Mouse (Mus musculus): ENCODE results near the gene Prox2. TPM values are rescaled to one million over a fixed set of nuclear protein-coding genes. Genes with fewer than 3 reads are reported as not detected.

Prox2 gene
- total and polyA plus RNA-seq, 3 experiments: 2.4 to 13.3 (median 4.5) TPM

- in situ Hi-C loops (cut with MboI; ENCODE audit: low pct_ligation_motif_present, low pct_unique_long_range_greater_than_20kb, low sequenced_read_pairs): no loop called here
- Histone ChIP-seq H3K4me2 (ENCODE audit: insufficient read depth, low read depth, poor library complexity, severe bottlenecking) (no peak overlapping the region), H3K36me3 (replicated peaks in 1 of 2; ENCODE audit: control insufficient read depth in 1 of 2, insufficient read depth in 1 of 2, low read length in 1 of 2) (peaks cover 30 to 49% of the 10 kb centered on the region in 2 experiments), H3K27ac (ENCODE audit: insufficient read depth, low read depth) (no peak overlapping the region), H3K4me3 (replicated peaks in 1 of 3; ENCODE audit: low read depth in 2 of 3, low read length in 2 of 3, poor library complexity in 1 of 3) (no peak overlapping the region), H3K27me3 (replicated peaks) (no peaks in the 10 kb centered on the region), H3K79me2 (replicated peaks; ENCODE audit: control insufficient read depth, extremely low read depth, insufficient read depth, poor library complexity, severe bottlenecking) (no peaks in the 10 kb centered on the region), H3K4me1 (ENCODE audit: control insufficient read depth in 1 of 2, insufficient read depth in 2 of 2) (peaks cover 8 to 49% of the 10 kb centered on the region in 2 experiments), H3K9me3 (replicated peaks; ENCODE audit: low read length) (no peaks in the 10 kb centered on the region), H3K9ac (ENCODE audit: insufficient read depth, low read depth) (no peak overlapping the region)
- dilution Hi-C loops (cut with MboI; ENCODE audit: extremely low pct_ligation_motif_present, extremely low pct_unique_long_range_greater_than_20kb, low sequenced_read_pairs): no loop called here
- no peak for TF ChIP-seq UBTF (IDR thresholded peaks at IDR 0.05; ENCODE audit: low read depth, low read length)
- TF ChIP-seq HCFC1 (IDR thresholded peaks at IDR 0.05; ENCODE audit: low read depth, low read length): no peak
- no peak for TF ChIP-seq PAX5 (IDR thresholded peaks at IDR 0.05; ENCODE audit: low read length)
- no peak for TF ChIP-seq ZC3H11A (IDR thresholded peaks at IDR 0.05; ENCODE audit: low read depth, low read length)
- TF ChIP-seq MAFK (IDR thresholded peaks at IDR 0.05; ENCODE audit: insufficient replicate concordance, low read length): no peak
- TF ChIP-seq CHD1 (IDR thresholded peaks at IDR 0.05; ENCODE audit: low read depth, low read length): no peak
- TF ChIP-seq NRF1 (IDR thresholded peaks at IDR 0.05; ENCODE audit: low read depth, low read length): no peak
- no peak for TF ChIP-seq ELF1 (IDR thresholded peaks at IDR 0.05; ENCODE audit: low read depth, low read length)
- no peak for TF ChIP-seq SIN3A (IDR thresholded peaks at IDR 0.05; ENCODE audit: low read length)
- TF ChIP-seq USF2 (conservative IDR thresholded peaks at IDR 0.05; ENCODE audit: low read depth, low read length): no peak
- TF ChIP-seq GABPA (IDR thresholded peaks at IDR 0.05; ENCODE audit: insufficient replicate concordance, low read depth, low read length): no peak
- no peak for TF ChIP-seq IRF4 (IDR thresholded peaks at IDR 0.05; ENCODE audit: low read depth, low read length)
- no peak for TF ChIP-seq TBP (conservative IDR thresholded peaks at IDR 0.05; ENCODE audit: low read depth, low read length)
- no peak for TF ChIP-seq RAD21 (IDR thresholded peaks at IDR 0.05; ENCODE audit: low read depth, low read length)
- TF ChIP-seq POLR2A (IDR thresholded peaks at IDR 0.05; ENCODE audit: low read depth, low read length): no peak
- TF ChIP-seq MYC (IDR thresholded peaks at IDR 0.05; ENCODE audit: low read depth, low read length): no peak
- no peak for DNase-seq (ENCODE audit: extremely low read depth)
Observed at GRCm38 (mm10) chr12:85095146-85095545, 15.4 kb downstream of the Prox2 start.

- in situ Hi-C loops (cut with MboI; ENCODE audit: low pct_ligation_motif_present, low pct_unique_long_range_greater_than_20kb, low sequenced_read_pairs): loop anchor here (5.0 kb wide), 1 partner anchor 38 kb away; no protein-coding TSS in a partner anchor
- Histone ChIP-seq H3K4me1 (ENCODE audit: control insufficient read depth in 1 of 2, insufficient read depth in 2 of 2) (peaks cover 8 to 49% of the 10 kb centered on the region in 2 experiments), H3K9me3 (replicated peaks; ENCODE audit: low read length) (no peaks in the 10 kb centered on the region), H3K27me3 (replicated peaks) (no peaks in the 10 kb centered on the region), H3K4me2 (ENCODE audit: insufficient read depth, low read depth, poor library complexity, severe bottlenecking) (no peak overlapping the region), H3K9ac (ENCODE audit: insufficient read depth, low read depth) (no peak overlapping the region), H3K79me2 (replicated peaks; ENCODE audit: control insufficient read depth, extremely low read depth, insufficient read depth, poor library complexity, severe bottlenecking) (no peaks in the 10 kb centered on the region), H3K36me3 (replicated peaks in 1 of 2; ENCODE audit: control insufficient read depth in 1 of 2, insufficient read depth in 1 of 2, low read length in 1 of 2) (peaks cover 32 to 51% of the 10 kb centered on the region in 2 experiments), H3K27ac (ENCODE audit: insufficient read depth, low read depth) (no peak overlapping the region), H3K4me3 (replicated peaks in 1 of 3; ENCODE audit: low read depth in 2 of 3, low read length in 2 of 3, poor library complexity in 1 of 3) (no peak overlapping the region)
- no peak for DNase-seq (ENCODE audit: extremely low read depth)
- TF ChIP-seq UBTF (IDR thresholded peaks at IDR 0.05; ENCODE audit: low read depth, low read length): no peak
- no peak for TF ChIP-seq MAFK (IDR thresholded peaks at IDR 0.05; ENCODE audit: insufficient replicate concordance, low read length)
- TF ChIP-seq GABPA (IDR thresholded peaks at IDR 0.05; ENCODE audit: insufficient replicate concordance, low read depth, low read length): no peak
- TF ChIP-seq CHD2 (IDR thresholded peaks at IDR 0.05; ENCODE audit: low read length): no peak
- no peak for TF ChIP-seq E2F4 (IDR thresholded peaks at IDR 0.05; ENCODE audit: insufficient replicate concordance, low read depth, low read length)
- no peak for TF ChIP-seq USF1 (IDR thresholded peaks at IDR 0.05; ENCODE audit: low read depth, low read length)
- no peak for TF ChIP-seq CHD1 (IDR thresholded peaks at IDR 0.05; ENCODE audit: low read depth, low read length)
- TF ChIP-seq ZC3H11A (IDR thresholded peaks at IDR 0.05; ENCODE audit: low read depth, low read length): no peak
- no peak for TF ChIP-seq ELF1 (IDR thresholded peaks at IDR 0.05; ENCODE audit: low read depth, low read length)
- TF ChIP-seq CTCF (conservative IDR thresholded peaks at IDR 0.05 in 1 of 2, IDR thresholded peaks at IDR 0.05 in 1 of 2; ENCODE audit: low read depth in 2 of 2, low read length in 2 of 2): no peak
- TF ChIP-seq USF2 (conservative IDR thresholded peaks at IDR 0.05; ENCODE audit: low read depth, low read length): no peak
- no peak for TF ChIP-seq BHLHE40 (IDR thresholded peaks at IDR 0.05; ENCODE audit: low read depth, low read length)
- no peak for TF ChIP-seq MXI1 (IDR thresholded peaks at IDR 0.05; ENCODE audit: low read depth, low read length)
- no peak for TF ChIP-seq RAD21 (IDR thresholded peaks at IDR 0.05; ENCODE audit: low read depth, low read length)
- no peak for TF ChIP-seq MAX (IDR thresholded peaks at IDR 0.05; ENCODE audit: low read length)
- no peak for TF ChIP-seq SIN3A (IDR thresholded peaks at IDR 0.05; ENCODE audit: low read length)
- no peak for TF ChIP-seq RCOR1 (conservative IDR thresholded peaks at IDR 0.05; ENCODE audit: low read depth, low read length)
- TF ChIP-seq MYC (IDR thresholded peaks at IDR 0.05; ENCODE audit: low read depth, low read length): no peak
- dilution Hi-C loops (cut with MboI; ENCODE audit: extremely low pct_ligation_motif_present, extremely low pct_unique_long_range_greater_than_20kb, low sequenced_read_pairs): no loop called here
Observed at GRCm38 (mm10) chr12:85094706-85095105, 15.9 kb downstream of the Prox2 start.

Data from CH12.LX (cell line).